In genomic region chr14:26783731-26784130, GRCm38 (mm10) we compare ENCODE assay signal across 26 mouse cellular contexts.
"Had no signal": no experiment of that assay in that cellular context is flagged by ENCODE, and none has a peak within 500 bp of the region (broad histone marks: within the 10 kb centered on the region; RNA-seq: fewer than 3 reads in every experiment).

No protein-coding gene starts in this region.

- H3K27ac ChIP-seq: heart, embryonic 10.5 days; hindbrain, embryonic 10.5 days; hindbrain, embryonic 13.5 days; hindbrain, embryonic 15.5 days; hindbrain, postnatal 0 days; kidney, embryonic 15.5 days; kidney, postnatal 0 days; limb, embryonic 13.5 days; limb, embryonic 15.5 days; liver, embryonic 12.5 days; liver, embryonic 14.5 days had no signal

- H3K4me1 ChIP-seq: heart, embryonic 10.5 days; heart, embryonic 12.5 days; hindbrain, embryonic 10.5 days; hindbrain, embryonic 13.5 days; hindbrain, embryonic 15.5 days; kidney, embryonic 15.5 days; limb, embryonic 13.5 days; limb, embryonic 15.5 days; liver, embryonic 12.5 days had no signal

- H3K9ac ChIP-seq: heart, embryonic 12.5 days; hindbrain, embryonic 13.5 days; hindbrain, embryonic 15.5 days; kidney, embryonic 15.5 days; limb, embryonic 13.5 days; limb, embryonic 15.5 days; liver, embryonic 12.5 days; liver, embryonic 14.5 days had no signal

- H3K4me2 ChIP-seq: heart, embryonic 12.5 days; hindbrain, embryonic 13.5 days; hindbrain, embryonic 15.5 days; kidney, embryonic 15.5 days; limb, embryonic 13.5 days; limb, embryonic 15.5 days; liver, embryonic 12.5 days had no signal

- H3K36me3 ChIP-seq: heart, embryonic 10.5 days; heart, embryonic 12.5 days; hindbrain, embryonic 10.5 days; hindbrain, embryonic 13.5 days; hindbrain, embryonic 15.5 days; kidney, embryonic 15.5 days; limb, embryonic 13.5 days; limb, embryonic 15.5 days; liver, embryonic 12.5 days had no signal

- DNase-seq: gastrocnemius, postnatal 14 days; gastrocnemius, postnatal 36 days; heart, adult 18-20 months; heart, postnatal 10 days; heart, postnatal 4 days; kidney, adult 11 months; kidney, adult 2 months; kidney, adult 9 months; kidney, postnatal 14 days; kidney, postnatal 36 days; layer of hippocampus, adult 9-11 months; layer of hippocampus, postnatal 36 days; left cerebral cortex, postnatal 4 days had no signal

- ATAC-seq: hindbrain, postnatal 0 days; intestine, embryonic 16.5 days; liver, embryonic 12.5 days had no signal

- H3K4me3 ChIP-seq: heart, embryonic 10.5 days; heart, embryonic 12.5 days; hindbrain, embryonic 10.5 days; hindbrain, embryonic 13.5 days; hindbrain, embryonic 15.5 days; kidney, embryonic 15.5 days; limb, embryonic 13.5 days; limb, embryonic 15.5 days; liver, embryonic 12.5 days had no signal

- H3K27me3 ChIP-seq: heart, embryonic 12.5 days; hindbrain, embryonic 13.5 days; hindbrain, embryonic 15.5 days; kidney, embryonic 15.5 days; limb, embryonic 13.5 days; limb, embryonic 15.5 days; liver, embryonic 12.5 days had no signal

- H3K9me3 ChIP-seq: heart, embryonic 10.5 days; heart, embryonic 12.5 days; hindbrain, embryonic 10.5 days; hindbrain, embryonic 13.5 days; hindbrain, embryonic 15.5 days; kidney, embryonic 15.5 days; limb, embryonic 13.5 days; limb, embryonic 15.5 days; liver, embryonic 12.5 days had no signal
